Mouse (Mus musculus) megakaryocyte, embryonic 14.5 days (primary cell): Measurements from ENCODE around the gene Kcnip1.

Experiments
- FLI1 ChIP-seq: IDR thresholded peaks from 2 replicates; pipeline ENCODE4 v1.6.1; 2012; ENCODE audit warnings: low read length, inconsistent platforms, mixed read lengths
- GATA1 ChIP-seq: IDR thresholded peaks from 3 replicates; pipeline ENCODE4 v1.6.1; 2012; ENCODE audit warnings: mixed read lengths, low read length, inconsistent platforms, borderline replicate concordance

DNA sequence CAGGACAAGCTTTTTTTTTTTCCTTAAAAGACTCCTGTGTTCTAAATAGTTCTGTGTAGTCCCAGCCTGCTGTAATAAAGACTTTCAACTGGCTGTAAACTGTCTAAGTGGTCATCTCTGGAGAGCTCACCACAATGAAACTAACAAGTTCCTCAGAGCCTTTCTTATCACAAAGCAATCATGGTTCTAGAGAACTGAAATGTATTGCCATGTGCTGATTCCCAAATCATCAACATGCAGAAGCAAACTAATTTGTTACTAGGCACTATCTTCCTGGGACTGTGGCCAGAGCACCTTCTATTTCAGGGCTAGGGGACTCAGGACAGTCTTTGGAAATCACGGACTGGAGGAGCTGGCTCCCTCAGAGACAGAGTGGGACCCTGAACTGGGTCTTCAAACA lies 49.4 kb downstream of the Kcnip1 start:
- no peak for TF ChIP-seq FLI1
- no peak for TF ChIP-seq GATA1
